In genomic region chr11:68228941-68229665, GRCm38 (mm10) we compare ENCODE assay signal across 11 mouse cellular contexts.
DNase-seq lines count a peak whose midpoint lies in the region; ATAC-seq and TF ChIP-seq lines count a peak whose summit lies in the region.
"Had no signal": no experiment of that assay in that cellular context is flagged by ENCODE, and none has a peak within 500 bp of the region (broad histone marks: within the 10 kb centered on the region; RNA-seq: fewer than 3 reads in every experiment).

No protein-coding gene starts in this region.

- WGBS in kidney, postnatal 0 days: 59% methylated on average over 18 of the region's 18 CpGs
- 30% methylated on average over 18 of the region's 18 CpGs for WGBS in embryonic facial prominence, embryonic 12.5 days
- 50% methylated on average over 18 of the region's 18 CpGs for WGBS in hindbrain, postnatal 0 days
- 56% methylated on average over 18 of the region's 18 CpGs for WGBS in kidney, embryonic 15.5 days

- no peak overlapping the region for H3K9ac ChIP-seq in kidney, postnatal 0 days (ENCODE audit: low read depth, low read length)
- H3K9ac ChIP-seq in embryonic facial prominence, embryonic 12.5 days: no peak overlapping the region
- 0 out of 2 replicates have a peak overlapping the region, but pooled peaks have one; percentile 3 for H3K9ac ChIP-seq in hindbrain, postnatal 0 days (replicated peaks; ENCODE audit: low read length)
- H3K9ac ChIP-seq in kidney, embryonic 15.5 days: no peak overlapping the region
- H3K9ac ChIP-seq: heart, embryonic 15.5 days had no signal

- TF ChIP-seq CTCF in kidney, postnatal 0 days (IDR thresholded peaks at IDR 0.05; ENCODE audit: low read depth): 0 out of 2 replicates have a peak, but pooled peaks have one; percentile 6
- no peak for TF ChIP-seq CTCF in hindbrain, postnatal 0 days (IDR thresholded peaks at IDR 0.05; ENCODE audit: low read depth)

- H3K4me1 ChIP-seq in kidney, postnatal 0 days (replicated peaks; ENCODE audit: insufficient read depth, low read length): 0 out of 2 replicates have a peak, but pooled peaks cover 4% of the 10 kb centered on the region
- H3K4me1 ChIP-seq in embryonic facial prominence, embryonic 12.5 days: peaks cover 15% of the 10 kb centered on the region; the same call in 1 of the 2 replicates
- no peaks in the 10 kb centered on the region for H3K4me1 ChIP-seq in hindbrain, postnatal 0 days (ENCODE audit: insufficient read depth, low read length)
- peaks cover 13% of the 10 kb centered on the region for H3K4me1 ChIP-seq in kidney, embryonic 15.5 days
- H3K4me1 ChIP-seq: heart, embryonic 15.5 days had no signal

- no peak for ATAC-seq in kidney, postnatal 0 days (replicated peaks; ENCODE audit: low FRiP score, low read depth)
- no peak for ATAC-seq in embryonic facial prominence, embryonic 12.5 days (ENCODE audit: insufficient number of reproducible peaks, insufficient read depth, low FRiP score, low TSS enrichment)
- no peak for ATAC-seq in hindbrain, postnatal 0 days
- ATAC-seq in kidney, embryonic 15.5 days (replicated peaks; ENCODE audit: low FRiP score): no peak

- no peak overlapping the region for H3K27ac ChIP-seq in kidney, postnatal 0 days
- peak overlapping the region; percentile 83 for H3K27ac ChIP-seq in embryonic facial prominence, embryonic 12.5 days
- H3K27ac ChIP-seq in hindbrain, postnatal 0 days: no peak overlapping the region
- H3K27ac ChIP-seq in kidney, embryonic 15.5 days: no peak overlapping the region
- H3K27ac ChIP-seq: heart, embryonic 15.5 days had no signal

- H3K4me3 ChIP-seq in kidney, postnatal 0 days (replicated peaks; ENCODE audit: low read depth, low read length): no peak overlapping the region
- H3K4me3 ChIP-seq in embryonic facial prominence, embryonic 12.5 days: no peak overlapping the region
- H3K4me3 ChIP-seq in hindbrain, postnatal 0 days (ENCODE audit: low read length): no peak overlapping the region
- H3K4me3 ChIP-seq in kidney, embryonic 15.5 days (replicated peaks): no peak overlapping the region
- H3K4me3 ChIP-seq: erythroblast, embryonic 14.5 days; heart, embryonic 15.5 days had no signal

- no peaks in the 10 kb centered on the region for H3K36me3 ChIP-seq in kidney, postnatal 0 days (ENCODE audit: insufficient read depth, low read length)
- no peaks in the 10 kb centered on the region for H3K36me3 ChIP-seq in embryonic facial prominence, embryonic 12.5 days
- no peaks in the 10 kb centered on the region for H3K36me3 ChIP-seq in hindbrain, postnatal 0 days (ENCODE audit: insufficient read depth, low read length)
- no peaks in the 10 kb centered on the region for H3K36me3 ChIP-seq in kidney, embryonic 15.5 days

- no peak overlapping the region for H3K4me2 ChIP-seq in kidney, postnatal 0 days (ENCODE audit: low read length)
- H3K4me2 ChIP-seq in embryonic facial prominence, embryonic 12.5 days (replicated peaks): no peak overlapping the region
- H3K4me2 ChIP-seq in hindbrain, postnatal 0 days (ENCODE audit: low read depth, low read length): no peak overlapping the region
- no peak overlapping the region for H3K4me2 ChIP-seq in kidney, embryonic 15.5 days
- H3K4me2 ChIP-seq: heart, embryonic 15.5 days had no signal

- peak; percentile 51 for DNase-seq in kidney, postnatal 0 days (ENCODE audit: low spot score)
- DNase-seq in kidney, postnatal 36 days: no peak
- DNase-seq in NIH3T3 (ENCODE audit: low read depth): peak; percentile 95
- peak; percentile 28 for DNase-seq in hindbrain, postnatal 0 days (ENCODE audit: low spot score)
- no peak for DNase-seq in left cerebral cortex, adult 11 months (ENCODE audit: low spot score)
- no peak for DNase-seq in heart, postnatal 4 days
- DNase-seq: right cerebral cortex, postnatal 4 days had no signal

- no peaks in the 10 kb centered on the region for H3K9me3 ChIP-seq in kidney, postnatal 0 days (replicated peaks; ENCODE audit: low read length)
- 0 out of 2 replicates have a peak, but pooled peaks cover 3% of the 10 kb centered on the region for H3K9me3 ChIP-seq in embryonic facial prominence, embryonic 12.5 days
- H3K9me3 ChIP-seq in hindbrain, postnatal 0 days (ENCODE audit: low read length): no peaks in the 10 kb centered on the region
- no peaks in the 10 kb centered on the region for H3K9me3 ChIP-seq in kidney, embryonic 15.5 days (replicated peaks)
- H3K9me3 ChIP-seq: heart, embryonic 15.5 days had no signal

- no peaks in the 10 kb centered on the region for H3K27me3 ChIP-seq in kidney, postnatal 0 days (ENCODE audit: insufficient read depth, low read length)
- H3K27me3 ChIP-seq in embryonic facial prominence, embryonic 12.5 days: no peaks in the 10 kb centered on the region
- no peaks in the 10 kb centered on the region for H3K27me3 ChIP-seq in hindbrain, postnatal 0 days (ENCODE audit: insufficient read depth, low read length)
- no peaks in the 10 kb centered on the region for H3K27me3 ChIP-seq in kidney, embryonic 15.5 days
- H3K27me3 ChIP-seq: heart, embryonic 15.5 days had no signal

Comparison
In these comparisons a context has a peak if more than half of its experiments do, and no peak if none do; other contexts are left out.
1. DNase-seq: peak in kidney, postnatal 0 days (single experiment), NIH3T3 (single experiment) and hindbrain, postnatal 0 days (single experiment); none in kidney, postnatal 36 days (0 of 2), left cerebral cortex, adult 11 months (single experiment) and heart, postnatal 4 days (single experiment).